Mouse (Mus musculus): ENCODE measurements around the gene Ywhag.

Ywhag gene

GRCm38 (mm10) chr5:135934481-135935175, at the start of gene Ywhag:
Gene Ywhag (minus strand): TSS chr5:135934616.
- peak; percentile 98 for DNase-seq (ENCODE audit: inconsistent ontology term)

DNA sequence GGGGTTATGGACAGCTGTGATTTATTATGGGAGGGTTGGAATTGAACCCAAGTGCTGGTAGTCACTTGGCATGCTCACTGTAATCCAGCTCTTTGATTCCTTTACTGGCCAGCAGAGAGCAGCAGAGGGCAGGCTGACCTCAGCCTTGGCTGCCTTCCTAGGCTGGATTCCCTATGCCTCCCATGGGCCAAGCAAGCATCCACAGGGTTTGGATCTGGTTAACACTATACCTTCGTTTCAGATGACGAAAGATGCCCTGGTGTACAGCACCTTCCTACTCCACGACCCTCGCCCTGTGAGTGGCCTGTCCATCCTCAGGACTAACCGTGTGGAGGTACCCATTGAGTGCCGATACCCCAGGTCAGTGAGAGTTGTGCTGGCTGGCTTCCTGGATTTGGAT, 48.0 kb upstream of the Ywhag start:
- peak; percentile 64 for DNase-seq (ENCODE audit: inconsistent ontology term)

DNA sequence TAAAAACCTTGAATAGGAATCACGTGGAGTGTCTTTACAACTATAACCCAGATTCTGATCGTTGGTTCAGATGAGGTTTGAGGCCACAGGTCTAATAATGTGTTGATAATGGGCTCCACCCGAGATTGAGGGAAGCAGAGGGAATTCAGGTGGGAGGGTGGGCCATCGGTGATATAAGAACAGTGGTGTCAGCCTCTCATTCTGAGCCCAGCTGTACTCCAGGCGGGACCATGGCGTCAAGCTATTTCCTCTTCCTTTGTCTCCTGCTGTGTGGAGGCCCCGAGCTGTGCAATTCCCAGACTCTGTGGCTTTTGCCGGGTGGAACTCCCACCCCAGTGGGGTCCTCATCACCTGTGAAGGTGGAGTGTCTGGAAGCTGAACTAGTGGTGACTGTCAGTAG, 45.5 kb upstream of the Ywhag start, which contains the start of gene Zp3:
Zp3 (plus strand) TSS at position 196 of the 400 bp plus-strand sequence.
- no peak for DNase-seq (ENCODE audit: inconsistent ontology term)

DNA sequence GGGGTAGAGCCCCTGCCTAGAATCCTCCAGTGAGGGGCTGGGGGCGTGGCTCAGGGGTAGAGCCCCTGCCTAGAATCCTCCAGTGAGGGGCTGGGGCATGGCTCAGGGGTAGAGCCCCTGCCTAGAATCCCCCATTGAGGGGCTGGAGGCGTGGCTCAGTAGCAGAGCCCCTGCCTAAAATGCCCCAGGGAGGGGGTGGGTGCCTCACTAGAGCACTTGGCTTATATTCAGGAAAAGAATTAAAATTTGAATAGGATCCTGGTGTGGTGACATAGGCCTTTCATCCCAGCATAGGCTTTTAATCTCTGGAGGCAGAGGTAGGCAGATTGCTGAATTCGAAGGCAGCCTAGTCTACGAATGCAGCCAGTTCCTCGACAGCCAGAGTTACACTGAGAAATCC, 45.0 kb upstream of the Ywhag start:
- DNase-seq (ENCODE audit: inconsistent ontology term) = no peak

- peak; percentile 61 for DNase-seq (ENCODE audit: inconsistent ontology term)
Measured at GRCm38 (mm10) chr5:135975893-135976668, 41.7 kb upstream of the Ywhag start.

DNA sequence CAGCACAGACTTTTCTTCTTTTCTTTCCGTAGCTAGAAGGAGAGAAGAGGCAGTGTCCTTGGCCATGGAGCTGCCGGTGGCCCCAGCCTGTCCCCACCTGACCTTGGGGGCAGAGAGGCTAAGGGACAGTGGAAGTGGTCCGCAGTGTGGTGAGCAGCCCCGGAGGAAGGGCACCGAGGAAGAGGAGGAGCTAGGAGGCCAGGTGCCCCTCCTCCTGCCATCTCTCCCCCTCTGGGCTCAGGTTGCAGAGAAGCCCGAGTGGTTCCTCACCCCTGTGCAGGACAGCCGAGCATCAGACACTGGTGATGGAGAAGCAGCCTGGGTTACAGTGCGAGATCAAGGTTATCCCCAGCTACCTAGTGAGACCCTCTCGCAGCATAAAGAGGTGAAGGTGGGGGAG, 39.9 kb upstream of the Ywhag start, which contains the start of gene Ssc4d:
Ssc4d (minus strand) TSS at position 167 of the 400 bp plus-strand sequence.
- DNase-seq (ENCODE audit: inconsistent ontology term) = no peak

DNA sequence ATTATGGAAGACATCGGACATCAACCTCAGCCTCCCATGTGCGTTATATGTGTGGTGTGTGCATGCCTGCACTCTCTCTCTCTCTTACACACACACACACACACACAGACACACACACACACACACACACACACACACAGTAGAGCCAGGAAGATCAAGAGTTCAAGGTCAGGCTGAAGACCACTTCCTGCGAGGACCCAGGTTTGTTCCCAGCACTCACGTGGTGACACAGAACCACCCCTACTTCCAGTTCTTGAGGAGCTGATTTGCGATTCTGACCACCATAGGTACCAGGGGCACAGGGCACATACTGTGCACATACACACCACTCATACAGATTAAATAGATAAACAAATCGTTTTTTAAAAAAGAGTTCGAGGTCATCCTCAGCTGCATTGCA, 37.5 kb upstream of the Ywhag start:
- DNase-seq (ENCODE audit: inconsistent ontology term) = no peak

DNA sequence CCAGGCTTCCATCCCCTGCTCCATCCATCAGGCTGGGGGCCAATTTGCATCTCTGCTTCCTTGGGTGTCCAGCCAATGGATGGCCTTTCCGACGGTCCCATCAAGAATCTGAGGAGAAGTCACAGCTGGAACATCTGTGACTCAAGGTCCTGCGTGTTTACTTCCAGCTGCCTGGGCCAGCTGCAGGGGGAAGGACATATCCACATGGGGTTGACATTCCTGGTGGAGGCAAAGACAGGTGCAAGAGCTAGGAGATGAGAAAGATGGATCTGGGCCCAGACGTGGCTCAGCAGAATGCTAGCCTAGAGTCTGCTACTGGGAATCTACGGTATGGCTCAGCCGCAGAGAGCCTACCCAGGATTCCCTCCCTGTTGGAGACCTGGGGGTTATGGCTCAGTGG, 35.8 kb upstream of the Ywhag start:
- DNase-seq (ENCODE audit: inconsistent ontology term) = no peak

- no peak for DNase-seq (ENCODE audit: inconsistent ontology term)
Measured at GRCm38 (mm10) chr5:135968781-135969180, 34.4 kb upstream of the Ywhag start.

DNA sequence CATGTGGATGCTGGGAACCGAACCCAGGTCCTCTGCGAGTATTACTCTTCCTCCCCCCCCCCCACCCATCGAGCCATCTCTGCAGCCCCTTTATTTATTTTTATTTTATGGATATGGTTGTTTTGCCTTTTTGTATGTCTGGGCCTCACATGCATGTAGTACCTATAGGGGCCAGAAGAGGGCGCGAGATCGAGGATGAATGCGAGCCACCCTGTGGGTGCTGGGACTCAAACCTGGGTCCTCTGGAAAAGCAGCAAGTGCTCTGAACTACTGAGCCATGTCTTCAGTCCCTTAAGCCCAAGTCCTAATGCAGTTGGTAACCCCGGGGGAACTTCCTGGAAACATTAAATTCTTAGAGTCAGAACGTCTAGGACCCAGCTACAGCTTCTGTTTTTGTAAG, 32.5 kb upstream of the Ywhag start:
- no peak for DNase-seq (ENCODE audit: inconsistent ontology term)

GRCm38 (mm10) chr5:135965501-135965930, 31.1 kb upstream of the Ywhag start:
- DNase-seq (ENCODE audit: inconsistent ontology term) = no peak

DNA sequence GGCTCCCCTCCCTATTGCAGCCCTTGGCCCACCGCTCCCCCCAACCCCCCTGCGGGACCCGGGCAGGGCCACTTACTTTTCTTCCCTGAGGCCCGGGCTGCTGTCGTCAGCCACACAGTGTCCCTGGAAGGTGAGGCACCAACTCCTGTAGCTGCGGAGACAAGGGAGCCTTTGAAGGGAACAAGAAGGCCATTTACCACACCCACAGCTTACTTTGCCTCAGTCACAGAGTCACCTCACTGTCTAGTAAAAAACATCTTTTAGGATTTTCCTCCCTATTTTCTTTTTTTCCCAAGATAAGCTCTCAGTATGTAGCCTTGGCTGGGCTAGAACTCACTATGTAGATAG, 28.8 kb upstream of the Ywhag start:
- DNase-seq (ENCODE audit: inconsistent ontology term) = no peak

DNA sequence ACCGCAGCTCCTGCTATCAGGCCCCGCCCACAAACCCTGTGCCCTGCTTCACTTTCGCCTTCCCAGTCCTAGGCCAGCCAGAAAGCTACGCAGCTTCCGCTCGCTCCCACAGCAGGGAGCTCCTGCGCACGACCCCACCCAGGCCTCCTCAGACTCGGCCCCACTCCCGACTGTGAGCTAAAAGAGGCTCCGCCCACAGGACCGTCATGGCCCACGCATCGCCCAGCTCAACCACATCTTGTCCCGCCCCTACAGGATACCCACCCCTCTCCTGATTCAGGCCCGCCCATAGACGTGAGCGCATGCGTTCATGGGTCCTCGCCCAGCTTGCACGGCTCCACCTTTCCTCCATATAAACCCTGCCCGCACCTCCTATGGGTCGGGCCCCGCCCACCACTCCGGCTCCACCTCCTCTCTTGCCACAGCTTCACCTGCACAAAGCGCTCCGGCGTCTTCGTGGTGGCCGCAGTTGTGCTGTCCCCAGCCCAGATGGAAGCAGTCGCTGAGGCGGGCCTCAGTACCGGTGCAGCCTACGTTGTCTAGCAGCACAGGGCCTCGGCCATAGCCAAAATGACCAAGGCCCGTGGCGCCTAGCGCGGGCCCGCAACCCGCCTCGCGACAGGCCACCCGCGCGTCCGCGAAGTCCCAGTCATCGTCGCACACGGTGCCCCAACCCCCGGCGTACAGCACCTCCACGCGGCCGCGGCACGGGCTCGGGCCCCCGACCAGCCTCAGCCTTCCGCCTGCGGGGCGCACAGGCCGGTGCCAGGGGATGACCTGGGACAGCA, 28.3 kb upstream of the Ywhag start:
- DNase-seq (ENCODE audit: inconsistent ontology term) = peak; percentile 99

- no peak for DNase-seq (ENCODE audit: inconsistent ontology term)
Measured at GRCm38 (mm10) chr5:135962125-135962491, 27.7 kb upstream of the Ywhag start.

DNA sequence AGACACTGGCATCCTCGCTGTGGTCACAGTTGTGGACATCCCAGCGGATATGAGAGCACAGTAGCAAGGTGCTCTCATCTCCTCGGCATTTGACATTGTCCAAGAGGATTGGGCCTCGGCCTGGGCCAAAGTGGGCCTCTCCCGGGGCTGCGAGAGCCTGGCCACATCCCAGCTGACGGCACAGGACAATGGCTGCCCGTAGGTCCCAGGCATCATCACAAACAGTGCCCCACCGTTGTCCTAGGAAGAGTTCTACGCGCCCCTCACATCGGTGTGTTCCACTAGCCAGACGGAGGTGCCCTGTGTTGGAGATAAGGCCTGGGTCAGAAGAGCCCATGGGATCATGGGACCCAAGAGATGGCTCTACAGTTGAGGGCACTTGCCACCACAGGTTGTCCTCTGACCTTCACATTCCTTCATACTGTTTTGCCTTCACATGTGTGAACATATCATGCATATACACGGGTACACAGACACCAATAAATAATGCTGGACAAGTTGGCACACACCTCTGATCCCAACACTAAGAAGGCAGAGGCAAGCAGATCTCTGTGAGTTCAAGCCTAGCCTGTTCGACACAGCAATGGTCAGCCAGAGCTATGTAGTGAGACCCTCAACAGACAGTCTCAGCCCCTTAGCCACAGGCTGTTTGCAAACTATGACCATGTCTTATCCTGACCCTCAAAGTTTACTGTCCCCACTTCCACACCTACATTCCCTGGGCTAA, 26.7 kb upstream of the Ywhag start:
- DNase-seq (ENCODE audit: inconsistent ontology term) = no peak

DNA sequence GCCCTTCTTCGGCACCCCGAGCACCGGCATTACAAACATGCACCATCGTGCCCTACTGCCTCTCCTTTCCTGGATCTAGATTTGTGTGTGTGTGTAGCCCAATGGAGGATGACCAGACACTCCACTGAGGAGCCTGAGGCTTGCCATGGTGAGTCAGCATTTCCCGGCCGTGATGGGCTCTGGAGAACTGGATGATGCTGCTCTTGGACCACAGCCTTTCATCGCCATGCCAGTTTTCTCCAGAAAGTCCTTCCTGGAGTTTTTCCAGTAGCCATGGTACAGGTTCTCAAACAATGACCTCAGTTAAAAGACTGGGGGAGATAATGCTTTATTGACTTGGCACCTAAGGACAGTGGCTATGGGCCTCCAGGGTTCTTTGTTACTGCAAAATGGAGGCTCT, 25.5 kb upstream of the Ywhag start:
- DNase-seq (ENCODE audit: inconsistent ontology term) = peak; percentile 46

DNA sequence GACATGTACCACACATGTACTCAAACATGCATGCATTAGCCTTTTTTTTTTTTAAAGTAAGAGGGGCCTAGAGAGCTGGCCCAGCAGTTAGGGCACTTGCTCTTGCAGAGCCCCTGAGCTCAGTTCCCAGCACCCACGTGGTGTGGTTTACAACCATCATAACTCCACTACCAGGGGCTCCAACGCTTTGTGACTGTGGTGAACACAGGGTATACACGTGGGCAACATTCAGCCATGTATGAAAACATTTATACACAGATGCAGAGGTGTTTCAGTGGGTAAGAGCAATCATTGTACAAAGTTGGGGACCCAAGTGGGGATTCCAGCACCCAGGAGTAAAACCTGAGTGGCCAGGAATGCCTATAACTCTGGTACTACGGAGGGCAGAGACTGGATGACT, 24.0 kb upstream of the Ywhag start:
- DNase-seq (ENCODE audit: inconsistent ontology term) = no peak

- peak; percentile 99 for DNase-seq (ENCODE audit: inconsistent ontology term)
Measured at GRCm38 (mm10) chr5:135957207-135957974, 23.0 kb upstream of the Ywhag start.

DNA sequence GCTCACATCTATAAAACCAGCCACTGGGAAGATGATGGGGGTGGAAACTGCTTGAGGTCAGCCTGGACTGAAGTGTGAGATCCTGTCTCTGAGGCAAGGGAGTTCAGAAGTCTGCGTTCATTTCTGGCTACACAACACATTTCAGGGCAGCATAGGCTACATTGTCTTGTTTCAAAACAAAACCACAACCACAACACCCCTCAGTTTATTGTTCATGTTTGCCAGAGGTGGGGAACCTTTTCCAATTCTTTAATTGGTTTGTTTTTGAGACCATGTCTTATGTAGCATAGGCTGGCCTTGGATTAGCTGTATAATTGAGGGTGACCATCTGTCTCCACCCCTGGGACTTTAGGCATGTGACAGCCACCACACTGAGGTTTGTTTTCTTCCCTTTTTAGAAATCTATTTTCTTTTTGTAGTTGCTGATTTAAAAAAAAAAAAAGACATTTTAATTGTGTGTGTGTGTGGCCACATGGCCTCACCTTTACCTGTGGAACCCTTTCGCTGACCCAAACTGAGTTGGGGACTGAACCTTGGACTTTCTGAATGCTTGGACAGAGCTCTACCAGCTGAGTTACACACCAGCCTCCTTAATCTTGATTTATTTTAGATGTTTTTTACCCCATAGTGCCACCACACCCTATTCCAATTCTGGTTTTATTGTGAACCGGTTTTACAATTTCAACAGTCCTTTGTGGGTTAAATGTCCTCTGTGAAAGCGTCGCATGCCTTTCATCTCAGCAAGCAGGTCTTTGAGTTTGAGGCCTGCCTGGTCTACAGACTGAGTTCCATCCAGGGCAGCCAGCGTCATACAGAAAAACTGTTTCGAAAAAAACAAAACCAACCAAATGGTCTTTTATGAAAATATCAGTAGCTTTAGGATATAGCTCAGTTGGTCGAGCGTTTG, 22.1 kb upstream of the Ywhag start:
- no peak for DNase-seq (ENCODE audit: inconsistent ontology term)

DNA sequence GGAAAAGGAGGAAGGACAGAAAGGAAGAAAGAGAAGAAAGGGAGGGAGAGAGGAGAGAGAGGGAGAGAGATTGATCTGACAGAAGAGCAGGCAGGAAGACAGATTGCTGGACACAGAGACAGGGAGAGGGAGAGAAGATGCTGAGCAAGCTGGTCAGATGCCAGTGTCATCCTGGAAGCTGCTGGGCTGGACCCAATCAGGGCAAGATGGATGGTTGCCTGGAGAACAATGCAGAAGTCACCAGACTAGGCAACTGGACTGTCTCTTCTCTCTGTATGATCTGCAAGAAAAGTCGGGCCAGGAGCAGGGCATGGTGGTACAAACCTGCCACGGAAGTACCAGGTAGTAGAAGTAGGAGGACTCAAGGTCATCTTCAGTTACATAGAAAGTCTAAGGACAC, 18.4 kb upstream of the Ywhag start:
- no peak for DNase-seq (ENCODE audit: inconsistent ontology term)

All from Muller cell, postnatal 12 days (primary cell).